Mouse (Mus musculus) stomach, embryonic 16.5 days (tissue): ENCODE data around the gene Wdcp. TPM values are rescaled to one million over a fixed set of nuclear protein-coding genes. Genes with fewer than 3 reads are reported as not detected.
A peak's percentile ranks its signal among the peaks of the same experiment; 100 is the strongest.

ENCODE experiments used
- ATAC-seq: fragments of 200-750 bp; cut with Nextera tagmentation; 2 replicates; pipeline ENCODE4 v1.8.0; 2017; ENCODE audit warnings: moderate number of reproducible peaks, moderate TSS enrichment; ENCODE audit not compliant: insufficient read depth, low FRiP score
- H3K27ac ChIP-seq: fragments of 300-500 bp; sonication (generic); 2 replicates; pipeline ENCODE4 v1.5.1; 2014; ENCODE audit warnings: low read length
- H3K27me3 ChIP-seq: fragments of 300-500 bp; sonication (generic); 2 replicates; pipeline ENCODE4 v1.6.1; 2014; ENCODE audit warnings: low read length, control low read depth, mixed read lengths; ENCODE audit not compliant: control insufficient read depth, insufficient read depth
- H3K36me3 ChIP-seq: fragments of 300-500 bp; sonication (generic); 2 replicates; pipeline ENCODE4 v1.6.1; 2014; ENCODE audit warnings: low read length; ENCODE audit not compliant: control insufficient read depth, insufficient read depth
- H3K4me1 ChIP-seq: fragments of 300-500 bp; sonication (generic); 2 replicates; pipeline ENCODE4 v1.6.1; 2014; ENCODE audit warnings: low read length, control low read depth, mixed read lengths; ENCODE audit not compliant: control insufficient read depth, insufficient read depth
- H3K4me2 ChIP-seq: fragments of 300-500 bp; sonication (generic); 2 replicates; pipeline ENCODE4 v1.6.1; 2014; ENCODE audit warnings: low read depth, low read length, mixed read lengths
- H3K4me3 ChIP-seq: fragments of 300-500 bp; sonication (generic); replicated peaks from 2 replicates; pipeline ENCODE4 v1.5.1; 2014; ENCODE audit warnings: mild to moderate bottlenecking, low read length
- H3K9ac ChIP-seq: fragments of 300-500 bp; sonication (generic); 2 replicates; pipeline ENCODE4 v1.6.1; 2014; ENCODE audit warnings: low read length
- H3K9me3 ChIP-seq: fragments of 300-500 bp; sonication (generic); replicated peaks from 2 replicates; pipeline ENCODE4 v1.6.1; 2016; ENCODE audit warnings: low read length, control low read depth; ENCODE audit not compliant: control insufficient read depth
- WGBS: fragments of 180-500 bp; shearing (Covaris S2); extraction: QIAGEN DNeasy Blood & Tissue Kit; methylation state at CpG from one replicate; pipeline ENCODE4 v1.1.7; 2014; 5-methylcytosine and 5-hydroxymethylcytosine counted together
- polyA plus RNA-seq: library from polyadenylated mRNA; unstranded; fragments of >200 nt; fragmentation: Nextera tagmentation; extraction: Ambion mirVana; gene quantifications from 2 replicates; pipeline ENCODE4 v1.2.1, GENCODE M21; 2015

Wdcp gene
- polyA plus RNA-seq, 1 experiment from 2014 or later, result 11.7 TPM

DNA sequence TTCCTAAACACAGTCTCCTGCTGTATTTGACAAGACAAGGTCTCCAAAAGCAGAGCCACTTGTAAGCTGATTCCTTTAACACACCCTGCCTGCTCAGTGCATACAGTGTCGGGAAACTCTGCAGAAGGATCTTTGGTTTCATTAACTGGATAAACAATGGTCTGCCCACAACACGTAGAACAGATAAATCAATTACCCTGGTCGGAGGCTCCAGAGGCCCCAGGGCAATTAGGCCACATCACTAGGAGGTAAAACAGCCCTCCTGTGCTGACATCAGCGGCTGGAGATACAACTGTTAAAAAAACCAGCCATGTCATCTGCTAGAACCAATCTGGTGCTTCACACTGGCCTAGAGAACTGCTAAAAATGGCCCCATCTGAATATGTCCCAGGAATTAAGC lies 6.1 kb upstream of the Wdcp start:
- H3K27me3 ChIP-seq, result no peaks in the 10 kb centered on the region
- H3K4me3 ChIP-seq, result no peak overlapping the region
- no peak overlapping the region for H3K4me2 ChIP-seq
- H3K9me3 ChIP-seq, result no peaks in the 10 kb centered on the region
- ATAC-seq, result no peak
- H3K9ac ChIP-seq, result no peak overlapping the region
- H3K36me3 ChIP-seq, result 0 out of 2 replicates have a peak, but pooled peaks cover 4% of the 10 kb centered on the region
- H3K4me1 ChIP-seq, result no peaks in the 10 kb centered on the region
- no peak overlapping the region for H3K27ac ChIP-seq
- WGBS, result 27% methylated on average over 4 of the region's 4 CpGs

DNA sequence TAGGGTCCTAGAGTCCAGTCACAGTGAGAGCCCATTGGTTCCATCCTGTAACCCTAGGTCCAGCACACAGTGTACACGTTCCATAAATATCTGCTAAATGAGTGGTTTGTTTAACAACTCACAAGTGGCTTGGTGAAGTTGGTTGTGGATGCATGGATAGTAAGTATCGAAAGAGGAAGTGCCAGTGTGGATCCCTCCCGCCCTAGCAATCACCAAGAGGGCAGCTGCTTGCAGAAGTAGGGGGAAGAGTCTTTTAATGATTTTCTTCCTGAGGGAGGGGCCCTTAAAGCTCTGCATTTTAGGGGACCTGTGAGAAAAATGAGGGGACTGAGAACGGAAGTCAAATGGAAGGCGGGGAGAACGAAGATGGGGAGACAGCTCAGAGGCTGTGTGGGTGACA lies 3.1 kb upstream of the Wdcp start:
- H3K36me3 ChIP-seq, result no peaks in the 10 kb centered on the region
- peaks cover 8% of the 10 kb centered on the region for H3K4me1 ChIP-seq
- H3K27me3 ChIP-seq, result no peaks in the 10 kb centered on the region
- no peaks in the 10 kb centered on the region for H3K9me3 ChIP-seq
- no peak overlapping the region for H3K27ac ChIP-seq
- 51% methylated on average over 6 of the region's 6 CpGs for WGBS
- no peak for ATAC-seq
- no peak overlapping the region for H3K4me3 ChIP-seq
- H3K4me2 ChIP-seq, result peak overlapping the region; percentile 94; the same call in 1 of the 2 replicates
- H3K9ac ChIP-seq, result no peak overlapping the region

DNA sequence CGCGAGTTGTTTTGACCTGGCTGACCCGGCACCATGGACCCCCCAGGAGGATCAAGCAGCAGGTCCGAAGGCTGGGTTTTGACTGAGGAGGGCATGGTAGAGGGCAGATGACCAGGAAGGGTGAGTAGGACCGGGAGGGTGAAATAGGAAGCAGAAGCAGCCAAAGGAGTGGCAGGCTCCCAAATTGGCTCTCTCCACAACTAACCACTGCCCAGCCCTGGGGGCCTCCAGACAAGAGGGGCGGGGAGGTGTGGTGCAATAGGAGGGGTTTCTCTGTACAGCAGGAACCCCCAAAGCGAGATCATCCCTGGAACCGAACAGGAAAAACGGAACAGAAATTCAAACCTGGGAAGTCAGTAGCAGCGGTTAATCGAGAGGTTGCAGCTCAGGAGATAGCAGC lies 2.4 kb upstream of the Wdcp start:
- no peak overlapping the region for H3K27ac ChIP-seq
- ATAC-seq, result no peak
- H3K36me3 ChIP-seq, result no peaks in the 10 kb centered on the region
- 1% methylated on average over 11 of the region's 11 CpGs for WGBS
- H3K9me3 ChIP-seq, result no peaks in the 10 kb centered on the region
- peak overlapping the region; percentile 67 for H3K4me3 ChIP-seq
- peak overlapping the region; percentile 83 for H3K9ac ChIP-seq
- peak overlapping the region; percentile 94 for H3K4me2 ChIP-seq
- H3K4me1 ChIP-seq, result peaks cover 8% of the 10 kb centered on the region
- H3K27me3 ChIP-seq, result no peaks in the 10 kb centered on the region

DNA sequence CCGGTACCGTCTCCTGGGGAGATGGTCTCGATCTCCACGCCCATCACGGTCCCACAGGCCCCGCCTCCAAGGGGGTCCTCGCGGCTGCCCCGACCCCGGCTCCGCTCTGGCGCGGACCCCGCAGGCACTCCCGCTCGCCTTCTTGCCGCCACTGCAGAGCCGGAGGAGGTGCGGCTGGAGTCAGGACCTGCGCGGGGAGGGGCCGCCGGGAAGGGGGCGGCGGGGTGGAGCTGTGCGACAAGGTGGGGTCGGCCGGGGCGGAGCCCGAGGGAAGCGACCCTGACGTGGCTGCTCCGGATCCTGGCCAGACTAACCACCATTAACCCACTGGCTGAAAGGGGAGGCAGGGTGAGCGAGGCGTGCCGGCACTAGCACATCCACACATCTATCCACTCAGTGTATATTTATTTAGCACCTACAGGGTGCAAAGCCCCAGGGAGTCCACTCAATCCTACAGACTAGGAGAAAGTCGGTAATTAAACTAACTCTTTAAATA lies 1.7 kb upstream of the Wdcp start, which contains the start of gene Fkbp1b:
Gene Fkbp1b (minus strand): TSS at position 200 of the 496 bp plus-strand sequence.
- peak; percentile 71 for ATAC-seq
- H3K4me1 ChIP-seq, result peaks cover 8% of the 10 kb centered on the region
- H3K27me3 ChIP-seq, result no peaks in the 10 kb centered on the region
- H3K4me2 ChIP-seq, result peak within 1 kb of the TSS; percentile 94
- no peaks in the 10 kb centered on the region for H3K36me3 ChIP-seq
- peak within 1 kb of the TSS; percentile 67 for H3K4me3 ChIP-seq
- no peaks in the 10 kb centered on the region for H3K9me3 ChIP-seq
- 0% methylated on average over 37 of the region's 37 CpGs for WGBS
- peak within 1 kb of the TSS; percentile 83 for H3K9ac ChIP-seq
- H3K27ac ChIP-seq, result no peak within 1 kb of the TSS

DNA sequence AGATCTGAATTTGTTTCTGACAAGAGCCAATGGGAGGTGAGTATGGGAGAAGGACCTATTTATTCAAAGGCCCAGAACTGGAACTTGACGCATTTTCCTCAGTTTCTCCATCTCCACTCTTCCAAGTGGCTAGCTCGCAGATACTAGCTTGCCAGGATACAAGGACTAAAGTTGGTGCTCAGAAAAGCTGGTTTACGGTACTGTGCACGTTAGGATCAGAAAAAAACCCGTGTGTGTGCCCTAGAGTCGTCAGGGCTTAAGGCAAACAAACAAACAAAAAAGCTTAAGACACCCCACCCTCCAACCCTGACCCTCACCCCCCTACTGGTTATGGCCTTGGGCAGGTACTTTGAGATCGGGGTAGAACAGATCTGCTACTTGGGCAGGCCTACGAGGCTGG lies 647 bp upstream of the Wdcp start:
- H3K9ac ChIP-seq, result no peak overlapping the region
- ATAC-seq, result no peak
- no peaks in the 10 kb centered on the region for H3K9me3 ChIP-seq
- H3K4me2 ChIP-seq, result no peak overlapping the region
- H3K36me3 ChIP-seq, result no peaks in the 10 kb centered on the region
- no peak overlapping the region for H3K27ac ChIP-seq
- H3K4me3 ChIP-seq, result no peak overlapping the region
- H3K4me1 ChIP-seq, result peaks cover 8% of the 10 kb centered on the region
- 84% methylated on average over 8 of the region's 8 CpGs for WGBS
- H3K27me3 ChIP-seq, result no peaks in the 10 kb centered on the region

DNA sequence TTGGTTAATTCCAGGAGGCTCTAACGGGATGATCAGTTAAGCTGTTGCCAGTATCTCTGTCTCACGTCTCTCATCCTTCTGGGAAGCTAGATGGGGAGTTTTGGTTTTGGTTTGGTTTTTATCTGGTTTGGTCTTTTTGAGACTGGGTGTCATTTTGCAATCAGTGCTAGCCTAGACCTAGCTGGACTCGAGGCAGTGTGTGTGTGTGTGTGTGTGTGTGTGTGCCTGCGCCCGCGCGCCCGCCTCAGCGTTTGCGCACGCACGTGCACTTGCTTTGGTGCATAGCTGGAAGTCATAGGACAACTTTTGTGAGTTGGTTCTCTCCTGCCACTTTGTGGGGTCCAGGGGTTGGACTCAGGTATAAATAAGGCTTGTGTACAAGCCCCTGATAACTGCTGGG lies 638 bp downstream of the Wdcp start:
- H3K9ac ChIP-seq, result peak overlapping the region; percentile 67
- H3K36me3 ChIP-seq, result no peaks in the 10 kb centered on the region
- H3K4me2 ChIP-seq, result peak overlapping the region; percentile 83
- peak overlapping the region; percentile 67 for H3K4me3 ChIP-seq
- under 1% methylated on average over 12 of the region's 12 CpGs for WGBS
- H3K9me3 ChIP-seq, result no peaks in the 10 kb centered on the region
- peak; percentile 66; the same call in 1 of the 2 replicates for ATAC-seq
- peaks cover 8% of the 10 kb centered on the region for H3K4me1 ChIP-seq
- no peak overlapping the region for H3K27ac ChIP-seq
- no peaks in the 10 kb centered on the region for H3K27me3 ChIP-seq

DNA sequence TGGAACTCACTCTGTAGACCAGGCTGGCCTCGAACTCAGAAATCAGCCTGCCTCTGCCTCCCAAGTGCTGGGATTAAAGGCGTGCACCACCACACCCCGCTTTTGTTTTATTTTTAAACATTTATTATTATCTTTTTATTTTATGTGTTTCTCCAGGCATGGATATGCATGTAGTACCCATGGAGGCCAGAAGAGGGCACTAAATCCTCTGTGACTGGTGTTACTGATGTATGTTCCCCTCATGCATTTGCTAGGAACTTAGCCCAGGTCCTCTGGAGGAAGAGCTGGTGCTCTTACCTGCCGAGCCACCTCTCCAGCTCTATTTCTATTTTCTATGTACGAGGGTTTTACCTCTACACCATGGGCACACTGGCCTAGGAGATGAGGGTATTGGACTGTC lies 13.1 kb downstream of the Wdcp start:
- H3K4me2 ChIP-seq, result no peak overlapping the region
- no peak for ATAC-seq
- H3K4me1 ChIP-seq, result no peaks in the 10 kb centered on the region
- 94% methylated on average over 5 of the region's 5 CpGs for WGBS
- H3K27ac ChIP-seq, result no peak overlapping the region
- no peaks in the 10 kb centered on the region for H3K27me3 ChIP-seq
- no peaks in the 10 kb centered on the region for H3K9me3 ChIP-seq
- H3K9ac ChIP-seq, result no peak overlapping the region
- H3K4me3 ChIP-seq, result no peak overlapping the region
- H3K36me3 ChIP-seq, result 0 out of 2 replicates have a peak, but pooled peaks cover 3% of the 10 kb centered on the region

DNA sequence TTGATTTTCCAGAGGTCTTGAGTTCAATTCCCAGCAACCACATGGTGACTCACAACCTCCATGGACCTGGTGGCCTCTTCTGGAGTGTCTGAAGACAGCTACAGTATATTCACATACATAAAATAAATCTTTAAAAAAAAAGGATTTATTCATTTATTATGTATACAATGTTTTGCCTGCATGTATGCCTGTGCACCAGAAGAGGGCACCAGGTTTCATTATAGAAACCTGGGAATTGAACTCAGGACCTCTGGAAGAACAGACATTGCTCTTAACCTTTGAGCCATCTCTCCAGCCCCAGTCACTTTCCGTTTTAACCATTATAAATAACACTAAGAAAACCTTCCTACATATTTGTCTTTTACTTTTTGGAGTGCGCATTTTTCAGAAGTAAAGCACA lies 13.7 kb downstream of the Wdcp start:
- H3K36me3 ChIP-seq, result 0 out of 2 replicates have a peak, but pooled peaks cover 3% of the 10 kb centered on the region
- no peaks in the 10 kb centered on the region for H3K9me3 ChIP-seq
- WGBS, result 91% methylated on average over 2 of the region's 2 CpGs
- no peak overlapping the region for H3K4me3 ChIP-seq
- no peaks in the 10 kb centered on the region for H3K4me1 ChIP-seq
- no peak for ATAC-seq
- no peak overlapping the region for H3K4me2 ChIP-seq
- no peaks in the 10 kb centered on the region for H3K27me3 ChIP-seq
- H3K27ac ChIP-seq, result no peak overlapping the region
- H3K9ac ChIP-seq, result no peak overlapping the region

DNA sequence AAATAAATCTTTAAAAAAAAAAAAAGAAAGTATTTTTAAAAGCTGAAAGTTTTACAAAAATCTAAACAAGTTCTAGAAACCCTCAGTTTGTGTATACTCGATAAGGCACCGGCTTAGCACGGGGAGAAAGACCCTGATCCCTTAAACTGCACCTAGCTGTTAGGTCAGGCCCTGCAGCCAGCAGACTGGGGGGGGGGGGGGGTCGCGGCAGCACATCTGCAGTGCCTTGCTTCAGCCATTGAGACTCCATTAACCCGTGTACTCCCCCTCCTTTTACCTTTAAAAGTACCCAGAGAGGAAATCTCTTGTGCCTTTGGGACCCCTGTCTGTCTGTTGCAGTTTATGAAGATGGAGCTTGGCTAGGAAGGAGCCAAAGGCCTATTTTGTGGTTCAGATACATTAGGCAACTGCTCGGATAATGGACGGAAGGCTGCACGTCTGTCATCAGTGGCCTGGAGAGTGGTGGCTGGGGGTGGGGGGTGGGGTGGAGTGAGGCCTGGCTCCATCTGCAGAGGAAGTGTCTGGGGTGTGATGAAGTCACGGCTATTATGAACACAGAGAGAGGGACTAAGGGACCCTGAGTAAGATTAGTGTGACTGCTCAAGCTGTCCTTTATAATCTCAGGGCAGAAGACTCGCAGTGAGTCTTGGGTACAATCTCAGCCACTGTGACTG lies 16.3 kb downstream of the Wdcp start:
- ATAC-seq, result no peak
- 42% methylated on average over 11 of the region's 11 CpGs for WGBS

More for the DNA sequence above, 16.3 kb downstream of the Wdcp start:
- Histone ChIP-seq H3K9me3 (no peaks in the 10 kb centered on the region), H3K27me3 (no peaks in the 10 kb centered on the region), H3K4me2 (no peak overlapping the region), H3K27ac (no peak overlapping the region), H3K36me3 (0 out of 2 replicates have a peak, but pooled peaks cover 3% of the 10 kb centered on the region), H3K9ac (no peak overlapping the region), H3K4me3 (no peak overlapping the region), H3K4me1 (0 out of 2 replicates have a peak, but pooled peaks cover 7% of the 10 kb centered on the region)
